Mouse (Mus musculus) thymus, postnatal 4 days (tissue): ENCODE measurements around the gene Zmym2.

Experiments
- DNase-seq: peaks from one replicate; pipeline ENCODE4 v3.0.0; 2021

Gene Zmym2

GRCm38 (mm10) chr14:56935481-56935880 lies 49.0 kb downstream of the Zmym2 start:
- DNase-seq, result no peak

- no peak for DNase-seq
These were observed 53.5 kb downstream of the Zmym2 start for GRCm38 (mm10) chr14:56939903-56940302.

GRCm38 (mm10) chr14:56952928-56953327 lies 66.5 kb downstream of the Zmym2 start:
- DNase-seq, result no peak

- no peak for DNase-seq
These were observed 67.9 kb downstream of the Zmym2 start for GRCm38 (mm10) chr14:56954393-56954792.

GRCm38 (mm10) chr14:56963969-56964734 lies 77.7 kb downstream of the Zmym2 start:
- DNase-seq, result peak; percentile 29

GRCm38 (mm10) chr14:56969653-56970052 lies 83.2 kb downstream of the Zmym2 start:
- no peak for DNase-seq

- DNase-seq, result no peak
These were observed 83.7 kb downstream of the Zmym2 start for GRCm38 (mm10) chr14:56970160-56970559.

- DNase-seq, result no peak
These were observed 91.7 kb downstream of the Zmym2 start for GRCm38 (mm10) chr14:56978045-56978655.

- DNase-seq, result no peak
These were observed 102.2 kb downstream of the Zmym2 start for GRCm38 (mm10) chr14:56988621-56989020.
